Mouse (Mus musculus) liver, embryonic 13.5 days (tissue): Measurements from ENCODE around the gene Tbcb. TPM values are rescaled to one million over a fixed set of nuclear protein-coding genes. Genes with fewer than 3 reads are reported as not detected.
A peak's percentile ranks its signal among the peaks of the same experiment; 100 is the strongest.
"Not testable (repeated sequence)": the region's sequence is repeated elsewhere in the genome, so short reads cannot be mapped to it uniquely, and the experiment has no call there.

Source experiments
- ATAC-seq: fragments of 200-750 bp; cut with Nextera tagmentation; 2 replicates; pipeline ENCODE4 v1.8.0; 2017; ENCODE audit warnings: low read depth, mild to moderate bottlenecking, moderate number of reproducible peaks, moderate library complexity
- DNase-seq: peaks from one replicate; pipeline ENCODE4 v3.0.0; 2022
- H3K27ac ChIP-seq: fragments of 300-500 bp; sonication (generic); 2 replicates; pipeline ENCODE4 v1.5.1; 2015; ENCODE audit warnings: moderate library complexity, mild to moderate bottlenecking, inconsistent platforms
- H3K27me3 ChIP-seq: fragments of 300-500 bp; sonication (generic); 2 replicates; pipeline ENCODE4 v1.6.1; 2015; ENCODE audit warnings: mild to moderate bottlenecking, inconsistent platforms
- H3K36me3 ChIP-seq: fragments of 300-500 bp; sonication (generic); 2 replicates; pipeline ENCODE4 v1.6.1; 2015; ENCODE audit warnings: mild to moderate bottlenecking, inconsistent platforms
- H3K4me1 ChIP-seq: fragments of 300-500 bp; sonication (generic); replicated peaks from 2 replicates; pipeline ENCODE4 v1.6.1; 2015; ENCODE audit warnings: inconsistent platforms
- H3K4me2 ChIP-seq: fragments of 300-500 bp; sonication (generic); 2 replicates; pipeline ENCODE4 v1.6.1; 2015; ENCODE audit warnings: inconsistent platforms, mild to moderate bottlenecking, moderate library complexity
- H3K4me3 ChIP-seq: fragments of 300-500 bp; sonication (generic); replicated peaks from 2 replicates; pipeline ENCODE4 v1.5.1; 2015; ENCODE audit warnings: mild to moderate bottlenecking, inconsistent platforms
- H3K9ac ChIP-seq: fragments of 300-500 bp; sonication (generic); 2 replicates; pipeline ENCODE4 v1.6.1; 2015; ENCODE audit warnings: mild to moderate bottlenecking, inconsistent platforms
- H3K9me3 ChIP-seq: fragments of 300-500 bp; sonication (generic); replicated peaks from 2 replicates; pipeline ENCODE4 v1.6.1; 2016; ENCODE audit warnings: inconsistent platforms
- WGBS: fragments of 180-500 bp; shearing (Covaris S2); methylation state at CpG from one replicate; pipeline ENCODE4 v1.1.7; 2015; ENCODE audit not compliant: insufficient replicate concordance; 5-methylcytosine and 5-hydroxymethylcytosine counted together
- polyA plus RNA-seq: library from polyadenylated mRNA; unstranded; fragments of >200 nt; fragmentation: Nextera tagmentation; extraction: Ambion mirVana; gene quantifications from 2 replicates; pipeline ENCODE4 v1.2.1, GENCODE M21; 2015

Tbcb gene
- polyA plus RNA-seq, 1 experiment from 2014 or later, result 63.7 TPM

- H3K4me3 ChIP-seq, result no peak overlapping the region
- no peak overlapping the region for H3K4me2 ChIP-seq
- H3K36me3 ChIP-seq, result peaks cover 30% of the 10 kb centered on the region
- ATAC-seq (no peak), DNase-seq (no peak)
- H3K4me1 ChIP-seq, result peaks cover 28% of the 10 kb centered on the region
- H3K27ac ChIP-seq, result no peak overlapping the region
- no peaks in the 10 kb centered on the region for H3K9me3 ChIP-seq
- H3K9ac ChIP-seq, result no peak overlapping the region
- whole genome bisulfite sequencing, result 68% methylated on average over 3 of the region's 3 CpGs
- no peaks in the 10 kb centered on the region for H3K27me3 ChIP-seq
Measured at GRCm38 (mm10) chr7:30221433-30221832, 10.6 kb downstream of the Tbcb start.

GRCm38 (mm10) chr7:30220008-30220356 lies 12.1 kb downstream of the Tbcb start:
- ATAC-seq (0 out of 2 replicates have a peak, but pooled peaks have one; percentile 15), DNase-seq (no peak)
- Histone ChIP-seq H3K4me2 (peak overlapping the region; percentile 79), H3K4me1 (peaks cover 30% of the 10 kb centered on the region), H3K9ac (peak overlapping the region; percentile 68), H3K27ac (no peak overlapping the region), H3K4me3 (peak overlapping the region; percentile 56), H3K27me3 (no peaks in the 10 kb centered on the region), H3K36me3 (peaks cover 20% of the 10 kb centered on the region), H3K9me3 (no peaks in the 10 kb centered on the region)
- WGBS, result 18% methylated on average over 11 of the region's 11 CpGs

- Histone ChIP-seq H3K27ac (no peak overlapping the region), H3K36me3 (peaks cover 18% of the 10 kb centered on the region), H3K27me3 (no peaks in the 10 kb centered on the region), H3K4me1 (peaks cover 30% of the 10 kb centered on the region), H3K4me2 (peak overlapping the region; percentile 79), H3K9me3 (no peaks in the 10 kb centered on the region), H3K9ac (peak overlapping the region; percentile 68), H3K4me3 (peak overlapping the region; percentile 56)
- DNase-seq (peak; percentile 33), ATAC-seq (peak; percentile 43)
- WGBS, result 5% methylated on average over 16 of the region's 16 CpGs
Measured at GRCm38 (mm10) chr7:30219293-30220007, 12.6 kb downstream of the Tbcb start.

GRCm38 (mm10) chr7:30217277-30217676 lies 14.8 kb downstream of the Tbcb start:
- no peak overlapping the region for H3K4me2 ChIP-seq
- H3K4me1 ChIP-seq, result peaks cover 26% of the 10 kb centered on the region
- no peak overlapping the region for H3K9ac ChIP-seq
- no peaks in the 10 kb centered on the region for H3K9me3 ChIP-seq
- 65% methylated on average over 2 of the region's 2 CpGs for WGBS
- H3K27me3 ChIP-seq, result no peaks in the 10 kb centered on the region
- no peak for ATAC-seq
- H3K36me3 ChIP-seq, result no peaks in the 10 kb centered on the region; the same call in 1 of the 2 replicates
- H3K4me3 ChIP-seq, result no peak overlapping the region
- DNase-seq, result no peak
- no peak overlapping the region for H3K27ac ChIP-seq

- Histone ChIP-seq H3K4me2 (peak overlapping the region; percentile 47), H3K36me3 (no peaks in the 10 kb centered on the region), H3K9me3 (no peaks in the 10 kb centered on the region), H3K27me3 (no peaks in the 10 kb centered on the region), H3K9ac (no peak overlapping the region), H3K4me1 (peaks cover 21% of the 10 kb centered on the region), H3K4me3 (0 out of 2 replicates have a peak overlapping the region, but pooled peaks have one; percentile 13), H3K27ac (no peak overlapping the region)
- ATAC-seq (peak; percentile 52), DNase-seq (peak; percentile 57)
- 2% methylated on average over 15 of the region's 16 CpGs for WGBS
Measured at GRCm38 (mm10) chr7:30216723-30217151, 15.3 kb downstream of the Tbcb start.

- Histone ChIP-seq H3K27me3 (0 out of 2 replicates have a peak, but pooled peaks cover 4% of the 10 kb centered on the region), H3K36me3 (no peaks in the 10 kb centered on the region), H3K27ac (no peak overlapping the region), H3K9ac (no peak overlapping the region), H3K9me3 (no peaks in the 10 kb centered on the region), H3K4me3 (no peak overlapping the region), H3K4me2 (no peak overlapping the region), H3K4me1 (peaks cover 20% of the 10 kb centered on the region)
- WGBS, result 72% methylated on average over 3 of the region's 3 CpGs
- DNase-seq, result no peak
- no peak for ATAC-seq
Measured at GRCm38 (mm10) chr7:30215875-30216274, 16.2 kb downstream of the Tbcb start.

- Histone ChIP-seq H3K36me3 (no peaks in the 10 kb centered on the region), H3K9me3 (no peaks in the 10 kb centered on the region), H3K4me2 (no peak overlapping the region), H3K4me3 (no peak overlapping the region), H3K4me1 (peaks cover 5% of the 10 kb centered on the region), H3K9ac (no peak overlapping the region), H3K27me3 (0 out of 2 replicates have a peak, but pooled peaks cover 4% of the 10 kb centered on the region), H3K27ac (no peak overlapping the region)
- ATAC-seq (no peak), DNase-seq (no peak)
- WGBS, result 67% methylated on average over 3 of the region's 3 CpGs
Measured at GRCm38 (mm10) chr7:30213881-30214280, 18.2 kb downstream of the Tbcb start.

GRCm38 (mm10) chr7:30211025-30211424 lies 21.0 kb downstream of the Tbcb start:
- no peak overlapping the region for H3K27ac ChIP-seq

GRCm38 (mm10) chr7:30206364-30206763 lies 25.7 kb downstream of the Tbcb start:
- H3K27me3 ChIP-seq, H3K4me3 ChIP-seq, ATAC-seq, H3K36me3 ChIP-seq, H3K4me1 ChIP-seq, H3K27ac ChIP-seq, H3K9me3 ChIP-seq, H3K9ac ChIP-seq, DNase-seq, H3K4me2 ChIP-seq: not testable (repeated sequence)
- 42% methylated on average over 5 of the region's 5 CpGs for WGBS

More at GRCm38 (mm10) chr7:30211025-30211424, 21.0 kb downstream of the Tbcb start:
- no peak overlapping the region for H3K4me2 ChIP-seq
- 0 out of 2 replicates have a peak, but pooled peaks cover 6% of the 10 kb centered on the region for H3K27me3 ChIP-seq
- H3K4me1 ChIP-seq, result no peaks in the 10 kb centered on the region
- H3K4me3 ChIP-seq, result no peak overlapping the region
- WGBS, result 34% methylated on average over 4 of the region's 4 CpGs
- H3K9me3 ChIP-seq, result no peaks in the 10 kb centered on the region
- H3K36me3 ChIP-seq, result no peaks in the 10 kb centered on the region
- no peak overlapping the region for H3K9ac ChIP-seq
- no peak for ATAC-seq
- DNase-seq, result no peak

- H3K27me3 ChIP-seq, result 0 out of 2 replicates have a peak, but pooled peaks cover 2% of the 10 kb centered on the region
- no peak overlapping the region for H3K9ac ChIP-seq
- H3K4me3 ChIP-seq, result no peak overlapping the region
- peak; percentile 45 for DNase-seq
- H3K36me3 ChIP-seq, result no peaks in the 10 kb centered on the region
- H3K4me1 ChIP-seq, result peaks cover 7% of the 10 kb centered on the region
- H3K4me2 ChIP-seq, result no peak overlapping the region
- no peaks in the 10 kb centered on the region for H3K9me3 ChIP-seq
- ATAC-seq, result no peak
- WGBS, result 4% methylated on average over 2 of the region's 2 CpGs
- no peak overlapping the region for H3K27ac ChIP-seq
Measured at GRCm38 (mm10) chr7:30205383-30205782, 26.7 kb downstream of the Tbcb start.

- peak overlapping the region; percentile 28 for H3K4me2 ChIP-seq
- no peak for ATAC-seq
Measured at GRCm38 (mm10) chr7:30204380-30204779, 27.7 kb downstream of the Tbcb start.

More at GRCm38 (mm10) chr7:30204380-30204779, 27.7 kb downstream of the Tbcb start:
- 0 out of 2 replicates have a peak, but pooled peaks cover 5% of the 10 kb centered on the region for H3K27me3 ChIP-seq
- no peak overlapping the region for H3K4me3 ChIP-seq
- H3K27ac ChIP-seq, result no peak overlapping the region
- 0 out of 2 replicates have a peak overlapping the region, but pooled peaks have one; percentile 26 for H3K9ac ChIP-seq
- H3K9me3 ChIP-seq, result no peaks in the 10 kb centered on the region
- 25% methylated on average over 8 of the region's 8 CpGs for WGBS
- peaks cover 7% of the 10 kb centered on the region for H3K4me1 ChIP-seq
- no peak for DNase-seq
- no peaks in the 10 kb centered on the region for H3K36me3 ChIP-seq
